Mouse (Mus musculus) natural killer cell, adult 2 months (primary cell): ENCODE data around the gene Cdc25a.

Experiments
- DNase-seq, 2 experiments: peaks; one replicate each; pipeline ENCODE4 v3.0.0; 2022; ENCODE audit warnings: low spot score in 2 of 2

The Cdc25a gene

DNA sequence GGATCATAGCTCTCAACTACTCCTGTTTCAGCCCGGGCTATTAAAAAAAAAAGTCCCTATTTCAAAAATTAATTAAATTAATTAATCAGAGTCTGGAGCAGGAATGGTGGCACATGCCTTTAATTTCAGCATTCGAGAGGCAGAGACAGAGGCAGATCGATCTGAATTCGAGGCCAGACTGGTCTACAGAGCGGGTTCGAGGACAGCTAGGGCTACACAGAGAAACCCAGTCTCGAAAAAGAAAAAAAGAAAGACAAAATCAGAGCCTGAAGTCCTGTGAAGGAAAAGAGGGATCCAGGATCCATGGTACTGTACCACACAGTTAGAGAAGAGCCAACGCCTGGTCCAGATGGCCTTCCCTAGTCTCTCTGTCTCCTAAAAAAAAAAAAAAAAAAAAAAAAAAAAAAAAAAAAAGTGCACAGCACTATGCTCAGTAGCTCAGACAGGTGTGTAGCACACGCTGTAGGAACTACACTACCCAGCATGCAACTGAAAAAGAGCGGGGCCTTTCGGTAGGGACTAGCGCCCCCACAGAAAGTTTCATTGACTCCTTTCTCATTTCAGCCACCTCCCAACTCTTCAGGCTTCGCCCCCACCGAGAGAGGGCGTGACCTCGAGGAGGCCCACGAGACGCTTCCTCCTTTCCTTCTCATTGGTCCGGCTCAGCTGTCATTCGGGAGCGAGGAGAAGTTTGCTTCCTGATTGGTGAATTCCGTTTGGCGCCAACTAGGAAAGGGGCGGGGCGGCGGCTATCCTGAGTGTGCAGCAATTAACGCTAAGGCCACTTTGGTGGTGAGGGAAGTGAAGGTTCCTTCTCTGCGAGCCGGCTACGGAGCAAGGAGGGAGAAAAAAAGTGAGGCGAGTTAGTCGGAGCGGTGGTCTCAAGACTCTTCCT lies at the start of gene Cdc25a:
Gene Cdc25a (plus strand): TSS at position 783 of the 895 bp plus-strand sequence.
- peak; percentile 95 to 96 for DNase-seq

DNA sequence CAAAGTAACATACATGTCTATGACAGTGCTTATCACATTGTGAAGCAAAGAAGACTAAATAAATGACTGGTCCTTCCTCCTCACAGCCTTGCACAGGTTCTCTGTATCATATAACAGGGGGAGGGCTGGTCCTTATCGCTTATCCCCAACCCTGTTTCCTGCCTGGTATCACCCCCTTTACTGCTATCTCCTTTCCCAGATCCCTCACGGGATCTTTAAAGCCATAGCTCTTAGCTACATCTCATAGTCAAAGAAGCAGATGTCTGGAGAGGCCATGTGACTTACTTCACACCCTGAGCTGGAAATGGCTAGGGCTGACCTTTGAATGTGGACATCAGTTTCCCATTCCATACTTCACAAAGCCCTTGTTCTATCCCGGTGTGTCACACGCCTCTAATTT lies 49.6 kb upstream of the Cdc25a start:
- DNase-seq = no peak

DNA sequence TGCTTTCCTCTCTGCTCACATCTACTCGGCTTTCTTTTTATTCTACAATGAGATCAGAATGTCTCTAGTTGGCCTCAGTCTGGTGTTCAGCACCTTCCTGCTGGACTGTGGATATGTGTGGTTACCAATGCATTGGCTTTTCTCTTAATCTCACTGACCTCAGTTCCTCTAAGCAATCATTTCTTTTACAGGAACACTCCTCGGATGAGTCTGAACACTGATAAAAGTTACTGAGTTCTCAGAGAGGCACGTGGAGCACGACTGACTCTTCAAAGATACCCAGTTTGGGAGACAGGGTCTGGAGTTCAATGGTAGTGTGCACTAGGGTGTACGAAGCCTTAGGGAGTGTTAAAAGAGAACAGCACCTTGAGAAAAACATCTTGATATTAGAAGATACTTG lies 49.2 kb upstream of the Cdc25a start:
- no peak for DNase-seq

DNA sequence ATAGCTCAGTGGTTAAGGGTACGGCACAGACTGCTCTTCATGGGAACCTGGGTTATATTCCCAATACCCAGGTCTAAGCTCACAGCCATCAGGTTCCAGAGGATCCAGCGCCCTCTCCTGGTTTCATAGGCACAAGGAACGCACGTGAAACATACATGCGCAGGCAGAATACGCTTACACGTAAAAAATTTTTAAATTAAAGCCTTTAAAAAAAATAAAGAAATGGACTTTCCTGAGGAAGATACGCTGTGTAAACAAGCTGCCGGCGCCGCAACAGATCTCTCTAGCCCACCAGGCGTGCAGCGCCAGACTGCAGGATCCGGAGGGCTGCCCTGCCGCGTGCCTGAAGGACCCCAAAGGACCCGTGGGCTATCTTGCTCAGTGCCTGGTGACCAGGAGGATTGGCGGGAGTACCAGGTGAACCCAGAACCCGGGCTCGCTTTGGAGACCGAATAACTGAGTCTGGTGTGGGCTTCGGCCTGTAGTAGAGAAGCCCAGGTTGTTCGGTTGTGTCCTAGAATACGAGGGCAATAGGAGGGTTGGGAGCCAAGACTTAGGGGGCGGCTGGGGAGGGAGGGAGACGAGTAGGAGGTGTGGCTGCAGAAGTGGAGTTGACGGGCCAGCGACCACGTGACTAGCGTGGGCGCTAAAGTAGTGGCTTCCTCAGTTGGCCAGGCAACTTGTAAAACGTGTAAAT lies 42.8 kb upstream of the Cdc25a start, which contains the start of gene Nme6:
Gene Nme6 (plus strand): TSS at position 359 of the 697 bp plus-strand sequence.
- peak; percentile 85 to 89 for DNase-seq

DNA sequence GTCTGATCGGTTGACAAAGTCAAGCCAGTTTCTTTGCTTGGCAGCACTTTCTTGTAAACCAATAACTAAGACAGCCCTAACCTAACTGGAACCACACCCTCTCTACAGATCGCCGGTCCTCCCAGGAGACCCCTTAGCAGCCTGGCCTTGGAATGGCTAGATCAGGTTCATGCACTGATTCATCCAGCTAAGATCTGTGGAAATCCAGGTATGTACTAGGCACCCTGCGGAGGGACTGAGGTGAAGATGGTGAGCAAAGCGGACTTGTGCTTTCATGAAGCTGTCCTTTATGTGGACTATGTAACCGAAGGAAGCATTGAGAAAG lies 42.3 kb upstream of the Cdc25a start:
- DNase-seq = no peak

DNA sequence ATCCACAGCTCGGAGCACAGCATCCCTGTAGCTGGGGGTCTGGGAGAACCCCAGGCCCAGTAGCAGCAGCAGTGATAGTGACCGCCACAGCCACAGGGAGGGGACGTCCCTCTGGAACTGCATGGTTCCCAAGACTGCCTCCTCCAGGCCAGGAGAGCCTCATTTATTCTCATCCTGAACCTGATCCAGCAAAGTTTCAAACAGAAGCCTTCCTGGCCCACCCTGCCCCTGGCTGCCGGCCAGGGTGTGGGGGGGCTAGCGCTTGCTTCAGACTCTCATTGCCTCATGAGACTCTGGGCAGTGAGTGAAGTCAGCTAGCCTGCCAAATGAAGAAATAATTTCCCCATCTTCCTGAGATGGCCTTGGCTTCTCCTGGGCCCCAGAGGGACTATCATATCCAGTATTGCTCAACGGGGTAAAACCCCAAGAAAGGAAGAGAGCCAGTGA lies 26.0 kb upstream of the Cdc25a start, which contains the start of gene Camp:
Gene Camp (minus strand): TSS at position 306 of the 447 bp plus-strand sequence.
- DNase-seq = no peak

DNA sequence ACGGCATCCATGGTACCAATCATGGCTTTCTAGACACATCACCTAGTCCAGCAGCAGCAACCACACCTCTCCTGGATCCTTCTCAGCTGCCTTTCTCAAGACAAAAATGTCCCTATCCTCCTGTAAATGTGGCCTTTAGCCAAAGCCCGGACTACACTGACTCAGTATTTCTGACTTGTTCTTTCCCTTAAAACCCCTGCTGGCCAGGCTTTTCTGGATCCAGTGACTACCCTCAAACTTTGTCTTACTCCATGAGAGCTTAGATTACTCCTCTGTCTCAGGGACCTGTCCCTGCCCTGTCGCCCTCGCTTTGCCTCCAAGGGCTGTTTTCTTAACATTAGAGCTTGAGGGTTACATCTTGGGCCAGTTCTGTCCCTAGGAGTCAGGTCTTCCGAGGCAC lies 25.3 kb upstream of the Cdc25a start:
- DNase-seq = no peak

DNA sequence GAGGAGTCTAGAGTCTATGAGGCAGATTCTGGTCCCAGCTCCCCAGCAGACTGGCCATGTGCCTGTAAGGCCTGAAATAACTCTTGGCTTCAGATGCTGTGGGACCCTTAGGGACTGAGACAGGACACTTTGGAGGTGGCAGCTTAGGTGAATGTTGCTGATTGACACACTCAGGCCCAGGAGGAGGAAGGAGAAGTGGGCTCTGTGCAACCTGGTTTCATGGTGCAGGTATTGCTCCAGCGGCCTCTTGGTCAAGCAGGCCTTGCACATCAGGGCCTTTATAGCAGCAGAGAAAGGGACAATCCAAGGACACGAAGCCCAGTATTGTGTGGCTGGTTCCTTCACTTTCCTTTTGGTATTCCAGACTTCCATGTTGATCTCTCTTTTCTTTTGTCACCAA lies 21.0 kb upstream of the Cdc25a start:
- no peak for DNase-seq

DNA sequence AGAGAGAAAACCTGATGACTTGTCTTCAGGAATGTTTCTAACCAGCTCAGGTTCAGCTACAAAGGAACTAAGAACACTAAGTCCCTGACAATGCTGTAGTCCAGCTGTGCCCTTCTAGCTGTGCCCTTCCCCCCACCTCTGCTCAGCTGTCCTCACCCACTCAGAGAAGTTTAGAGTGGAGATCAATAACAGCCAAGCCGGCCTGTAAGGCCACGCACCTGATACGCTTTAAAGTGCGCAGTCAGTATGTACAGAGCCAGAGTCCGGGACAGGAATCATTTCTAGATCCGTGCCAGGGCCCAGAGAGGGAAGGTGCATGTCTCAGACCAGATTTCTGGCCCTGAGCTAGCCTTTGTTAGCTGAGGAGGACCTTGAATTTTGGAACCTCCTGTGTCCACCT lies 19.4 kb upstream of the Cdc25a start:
- DNase-seq = no peak

DNA sequence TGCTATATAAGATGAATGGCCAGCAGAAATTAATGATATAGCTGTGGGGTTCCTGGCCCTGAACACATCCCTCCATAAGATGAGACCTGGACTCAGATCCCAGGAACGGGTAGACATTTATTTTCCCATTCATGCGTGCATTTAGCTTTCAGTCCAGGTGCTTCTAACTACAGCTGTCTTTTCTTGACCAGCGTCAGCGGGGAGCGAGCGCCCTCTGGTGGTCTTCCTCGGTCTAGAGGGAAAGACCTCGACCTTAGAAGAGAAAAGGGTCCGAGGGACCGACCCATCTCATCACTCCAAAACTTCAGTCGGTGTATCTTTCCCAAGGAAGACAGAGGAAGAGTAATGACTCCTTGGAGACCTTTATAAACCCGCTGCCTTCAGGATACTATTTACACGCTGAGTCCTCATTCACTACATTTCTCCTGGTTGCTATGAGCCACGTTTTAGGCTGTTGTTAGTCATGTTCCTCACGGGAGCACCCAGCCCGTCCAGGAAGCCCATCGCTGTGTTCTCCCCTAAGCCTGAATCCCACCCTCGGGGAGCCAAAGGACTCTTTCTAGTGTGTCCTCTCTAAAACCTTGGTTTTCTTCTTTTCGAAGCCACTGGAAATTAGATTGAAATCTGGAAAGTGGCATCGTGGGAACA lies 12.9 kb upstream of the Cdc25a start:
- DNase-seq = peak; percentile 68 to 75

DNA sequence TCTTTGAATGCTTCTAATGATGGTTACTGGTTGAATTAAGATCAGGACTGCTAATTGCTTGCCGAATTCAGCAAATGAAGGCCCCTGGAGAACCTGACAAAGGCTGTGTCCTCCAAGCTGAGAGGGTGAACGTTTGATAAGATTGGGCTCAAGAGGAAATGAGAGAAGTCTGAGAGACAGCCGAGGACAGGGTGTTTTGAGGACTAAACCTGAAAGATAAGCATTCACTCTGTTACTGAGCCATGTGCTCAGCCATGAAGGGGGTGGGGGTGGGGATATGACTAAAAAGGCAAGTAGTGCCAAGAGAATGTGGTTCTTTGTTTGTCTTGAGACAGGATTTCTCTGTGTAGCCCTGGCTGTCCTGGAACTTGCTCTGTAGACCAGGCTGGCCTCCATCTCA lies 12.3 kb upstream of the Cdc25a start:
- DNase-seq = peak in 1 of 2 experiments; percentile 0

DNA sequence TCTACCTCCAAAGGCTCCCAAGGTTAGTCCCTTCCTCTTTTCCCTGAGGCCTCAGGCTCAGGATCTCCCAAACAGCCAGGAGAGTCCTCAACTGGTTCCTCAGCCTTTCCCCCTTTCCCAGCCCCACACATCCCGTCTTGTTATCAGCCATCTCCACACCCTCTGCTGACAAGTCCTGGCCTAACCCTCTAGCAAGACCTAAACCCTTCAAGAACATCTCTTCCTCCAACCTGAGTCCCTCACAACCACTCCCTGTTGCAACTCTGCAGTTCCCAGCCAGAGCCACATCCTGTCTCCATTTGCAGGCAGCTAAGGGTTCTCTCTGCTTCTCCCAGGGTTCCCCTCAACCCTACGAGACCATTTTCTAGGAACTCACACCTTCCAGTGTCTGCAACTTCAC lies 9.2 kb upstream of the Cdc25a start:
- no peak for DNase-seq

DNA sequence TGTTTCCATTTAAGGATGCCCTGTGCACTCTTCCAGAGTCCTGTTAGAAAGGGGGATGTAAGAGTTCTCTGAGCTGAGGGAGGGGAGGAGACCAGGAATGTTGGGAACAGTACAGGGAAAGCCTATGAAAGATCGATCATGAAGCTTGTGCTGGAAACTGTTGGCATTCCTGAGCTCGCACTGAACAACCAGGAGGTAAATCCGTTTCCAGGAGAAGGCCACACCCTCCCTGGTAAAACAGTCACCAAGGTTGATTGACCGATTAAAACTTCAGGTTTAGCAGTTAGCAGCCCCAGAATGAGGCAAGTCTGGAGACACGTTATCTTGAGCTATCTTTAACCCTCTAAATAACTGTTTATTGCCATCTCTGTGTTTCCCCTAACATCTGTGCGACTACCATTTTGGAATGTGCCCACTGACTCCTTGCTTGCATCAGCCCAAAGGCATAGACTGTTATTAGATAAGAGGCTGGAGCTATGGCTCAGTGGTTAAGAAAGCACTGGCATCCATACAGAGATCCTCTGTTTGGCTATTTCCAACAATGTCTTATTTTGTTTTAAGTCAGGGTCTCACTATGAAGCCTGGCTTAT lies 4.3 kb upstream of the Cdc25a start:
- DNase-seq = no peak

DNA sequence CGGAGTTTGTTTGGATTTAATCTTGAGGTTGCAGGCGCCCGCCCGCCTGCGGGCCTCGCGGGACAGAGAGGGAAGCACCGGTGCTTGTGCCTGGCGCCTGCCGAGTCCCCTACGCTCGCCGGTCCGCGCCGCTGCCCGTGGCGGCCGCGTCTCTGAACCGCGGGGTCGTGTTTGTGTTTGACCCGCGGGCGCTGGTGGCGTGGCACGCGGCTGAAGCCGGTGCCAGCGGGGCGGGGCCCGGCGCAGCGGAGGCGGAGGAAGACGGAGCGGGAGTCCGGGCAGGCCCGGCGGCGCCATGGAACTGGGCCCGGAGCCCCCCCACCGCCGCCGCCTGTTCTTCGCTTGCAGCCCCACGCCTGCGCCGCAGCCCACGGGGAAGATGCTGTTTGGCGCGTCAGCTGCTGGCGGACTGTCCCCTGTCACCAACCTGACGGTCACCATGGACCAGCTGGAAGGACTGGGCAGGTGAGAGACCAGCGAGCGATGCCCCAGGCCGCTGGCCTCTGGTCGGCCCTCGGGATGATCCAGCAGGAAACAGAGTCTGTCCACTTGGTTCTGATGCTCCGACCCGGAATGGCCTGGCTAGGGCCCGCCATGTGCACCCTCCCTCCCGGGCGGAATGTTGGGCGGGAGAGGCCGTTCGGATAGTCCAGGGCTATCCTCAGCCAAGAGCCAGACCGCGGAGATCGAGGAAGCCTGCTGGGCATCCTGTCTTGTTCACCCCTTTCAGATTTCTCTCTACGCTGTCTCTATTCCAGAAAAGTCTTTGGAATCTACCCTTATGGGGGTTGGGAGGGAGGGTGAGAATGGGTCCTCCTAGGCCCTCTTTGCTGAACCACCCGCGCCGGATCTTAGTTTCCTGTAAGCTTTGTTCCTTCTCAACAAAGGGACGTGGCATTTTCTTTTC lies 569 bp downstream of the Cdc25a start:
- peak in 1 of 2 experiments; percentile 14 for DNase-seq

DNA sequence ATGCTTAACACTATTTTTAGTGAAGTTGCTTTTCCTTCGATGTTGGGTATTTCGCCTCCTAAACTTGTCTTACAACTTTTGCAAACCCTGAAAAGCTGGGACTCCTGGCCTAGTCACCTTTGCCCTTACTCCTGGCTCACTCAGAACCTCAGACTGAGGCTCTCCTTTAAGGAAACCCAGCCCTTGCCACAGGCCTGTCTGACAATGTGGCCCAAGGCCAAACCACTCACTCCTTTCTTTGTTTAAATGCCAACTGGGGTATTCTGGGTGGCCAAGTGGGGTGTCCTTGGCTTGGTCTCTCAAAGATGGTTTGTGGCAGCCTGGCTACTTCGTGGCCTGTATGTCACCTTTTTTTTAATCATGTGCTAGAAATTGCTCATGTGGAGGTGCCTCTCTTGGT lies 1.4 kb downstream of the Cdc25a start:
- no peak for DNase-seq

DNA sequence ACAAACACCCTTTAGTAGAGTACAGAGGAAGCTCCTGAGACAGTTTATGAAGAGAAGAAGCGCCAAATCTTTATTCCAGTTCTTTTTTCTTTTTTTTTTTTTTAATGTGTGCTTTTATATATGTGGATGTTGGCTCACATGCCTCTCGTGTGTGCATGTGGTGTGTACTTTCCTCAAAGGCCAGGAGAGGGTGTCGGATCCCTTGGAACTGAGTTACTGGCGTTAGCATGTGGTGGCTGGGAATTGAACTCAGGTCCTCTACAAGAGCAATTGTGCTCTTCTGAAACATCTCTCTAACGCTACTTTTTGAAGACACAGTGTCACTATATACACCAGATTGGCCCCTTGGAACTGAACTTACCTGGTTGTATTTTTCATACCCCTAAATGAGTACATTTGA lies 2.3 kb downstream of the Cdc25a start:
- no peak for DNase-seq

DNA sequence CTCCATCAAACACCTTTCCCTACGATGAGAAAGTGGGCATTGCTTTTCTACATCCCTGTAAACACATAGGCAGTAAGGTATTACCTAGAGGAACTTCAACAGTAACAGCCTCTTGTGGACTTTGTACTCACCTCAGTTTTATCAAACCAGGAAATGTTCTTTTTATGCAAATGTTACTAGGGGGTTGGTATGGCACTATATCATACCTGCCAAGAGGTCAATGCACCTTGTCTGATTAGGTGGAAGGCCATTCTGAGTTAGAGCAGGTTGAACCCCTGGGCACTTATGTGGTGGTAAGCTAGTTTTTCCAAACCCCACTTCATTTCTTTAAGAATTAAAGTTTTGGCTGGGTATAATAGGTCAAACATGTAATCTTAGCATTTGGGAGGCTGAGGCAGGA lies 3.9 kb downstream of the Cdc25a start:
- DNase-seq = no peak

DNA sequence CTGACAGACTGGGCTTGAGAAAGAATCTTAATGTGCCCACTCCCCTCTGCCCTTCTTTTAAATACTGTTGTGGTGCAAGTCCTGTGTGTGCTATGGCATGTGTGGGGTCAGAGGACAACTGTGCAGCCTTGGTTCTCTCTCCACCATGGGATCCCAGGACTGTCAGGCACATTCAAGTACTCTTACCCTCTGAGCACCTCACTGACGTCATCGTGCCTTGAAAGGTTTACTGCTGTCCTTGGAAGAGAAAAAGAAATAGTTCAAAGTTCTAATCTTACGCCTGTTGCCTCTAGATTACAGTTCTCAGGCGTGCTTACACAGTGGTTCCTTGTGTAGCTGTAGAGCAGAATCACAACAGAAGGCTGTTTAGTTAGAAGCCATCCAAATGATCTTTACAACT lies 10.9 kb downstream of the Cdc25a start:
- DNase-seq = no peak

DNA sequence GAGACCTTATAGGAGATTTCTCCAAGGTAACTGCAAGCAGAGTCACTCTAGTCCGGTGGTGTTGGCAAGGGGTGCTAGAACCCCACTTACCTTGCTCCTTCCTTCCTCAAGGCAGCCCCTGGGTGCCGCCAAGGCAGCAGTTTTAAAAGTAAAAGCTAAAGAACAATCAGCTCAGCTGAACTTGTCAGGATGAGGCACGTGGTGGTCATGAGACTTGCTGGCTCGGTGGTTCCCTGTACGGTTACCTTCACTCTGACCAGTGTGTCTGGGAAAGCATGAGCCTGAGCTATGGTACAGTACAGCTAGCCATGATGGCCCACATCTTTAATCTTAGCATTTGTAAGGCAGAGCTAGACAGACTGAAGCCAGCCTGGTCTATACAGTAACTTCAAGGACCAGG lies 11.9 kb downstream of the Cdc25a start:
- no peak for DNase-seq

DNA sequence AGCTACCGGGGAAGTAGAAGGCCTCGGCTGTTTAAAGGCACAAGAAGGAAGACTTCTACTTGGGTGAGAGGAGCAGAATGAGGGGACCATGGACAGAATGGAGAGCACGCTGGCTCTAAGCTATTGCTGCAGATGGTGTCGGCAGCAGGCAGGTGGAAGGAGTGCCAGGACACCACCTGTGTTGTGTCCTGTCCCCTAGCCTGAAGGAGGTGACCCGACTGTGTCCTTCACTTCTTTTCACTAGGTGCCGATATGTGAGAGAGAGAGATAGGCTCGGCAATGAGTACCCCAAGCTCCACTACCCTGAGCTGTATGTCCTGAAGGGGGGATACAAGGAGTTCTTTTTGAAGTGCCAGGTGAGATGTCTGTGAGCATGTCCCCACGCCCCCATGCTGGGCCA lies 16.1 kb downstream of the Cdc25a start:
- DNase-seq = no peak

DNA sequence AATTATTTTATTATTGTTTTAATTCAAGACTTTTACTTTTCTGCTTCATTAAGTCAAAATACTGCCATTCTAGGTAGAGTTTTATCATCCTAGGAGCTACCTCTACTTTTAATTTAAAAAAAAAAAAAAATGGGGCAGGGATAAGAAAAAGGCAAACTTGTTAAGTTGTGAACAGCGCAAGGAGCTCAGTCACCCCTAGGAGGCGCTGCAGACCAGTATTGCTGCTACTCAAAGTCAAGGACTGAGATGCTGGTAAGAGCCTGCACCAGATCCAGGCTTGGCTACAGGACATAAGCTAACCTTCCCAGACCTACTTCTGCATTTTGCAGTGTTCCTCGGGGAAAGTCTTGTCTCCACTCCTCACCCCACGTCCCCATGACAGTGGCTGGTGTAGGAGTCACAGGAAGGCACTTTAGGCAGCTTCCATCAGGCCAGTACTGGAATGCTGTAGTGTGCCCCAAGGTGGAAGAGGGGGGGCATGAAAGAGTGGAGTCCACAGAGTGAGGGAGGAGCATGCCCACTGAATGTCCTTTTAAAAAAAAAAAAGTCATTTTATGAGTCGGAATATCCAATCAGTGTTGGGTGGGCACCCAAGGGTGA lies 17.4 kb downstream of the Cdc25a start:
- peak; percentile 63 to 77 for DNase-seq
